Mouse (Mus musculus): ENCODE measurements around the gene Ifitm7.
"Not testable (repeated sequence)": the region's sequence is repeated elsewhere in the genome, so short reads cannot be mapped to it uniquely, and the experiment has no call there.

Ifitm7 gene

GRCm38 (mm10) chr16:13994502-13994901 lies 7.8 kb upstream of the Ifitm7 start:
- CTCF ChIA-PET = interaction anchor here in 1 of 4 experiments (1.0 kb wide), 1 partner anchor 10 kb away, joined by 4 read pairs; no protein-coding TSS in a partner anchor
- POLR2A ChIA-PET = interaction anchor here in 2 of 4 experiments (0.5 to 1.6 kb wide), 4 partner anchors 9 to 168 kb away, joined by 3 to 9 read pairs (median 4); no protein-coding TSS in a partner anchor

DNA sequence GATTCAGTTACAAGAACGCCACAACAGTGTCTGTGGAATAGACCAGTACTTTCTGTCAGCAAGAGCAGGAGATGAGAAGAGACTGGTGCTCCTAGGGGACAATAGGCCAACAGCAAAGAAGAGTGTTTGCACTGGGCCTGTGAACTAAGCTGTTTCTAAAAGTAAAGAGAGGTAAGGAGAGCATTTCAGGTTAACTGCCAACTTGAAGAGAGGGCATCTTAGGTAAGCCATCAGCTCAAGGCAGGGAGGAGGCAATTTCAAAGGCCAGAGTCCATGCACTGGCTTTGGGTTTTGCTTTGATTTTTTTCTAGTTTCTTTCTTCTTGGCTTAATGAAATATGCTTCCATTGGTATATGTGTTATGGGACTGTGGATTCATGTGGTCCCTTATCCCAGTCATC lies 7.4 kb upstream of the Ifitm7 start:
- ChIA-PET POLR2A (interaction anchor here in 2 of 4 experiments (0.5 to 1.6 kb wide), 4 partner anchors 9 to 169 kb away, joined by 3 to 9 read pairs (median 4); no protein-coding TSS in a partner anchor), CTCF (interaction anchor here in 1 of 4 experiments (1.0 kb wide), 1 partner anchor 10 kb away, joined by 4 read pairs; no protein-coding TSS in a partner anchor)

- ChIA-PET POLR2A (interaction anchor here in 2 of 4 experiments (0.6 to 1.5 kb wide), 5 partner anchors 10 to 52 kb away, joined by 3 to 6 read pairs (median 3); no protein-coding TSS in a partner anchor), CTCF (interaction anchor here in 2 of 4 experiments (0.9 to 1.8 kb wide), 2 partner anchors 7 to 12 kb away, joined by 3 to 6 read pairs; no protein-coding TSS in a partner anchor)
Measured at GRCm38 (mm10) chr16:13992518-13993248, 6.0 kb upstream of the Ifitm7 start.

DNA sequence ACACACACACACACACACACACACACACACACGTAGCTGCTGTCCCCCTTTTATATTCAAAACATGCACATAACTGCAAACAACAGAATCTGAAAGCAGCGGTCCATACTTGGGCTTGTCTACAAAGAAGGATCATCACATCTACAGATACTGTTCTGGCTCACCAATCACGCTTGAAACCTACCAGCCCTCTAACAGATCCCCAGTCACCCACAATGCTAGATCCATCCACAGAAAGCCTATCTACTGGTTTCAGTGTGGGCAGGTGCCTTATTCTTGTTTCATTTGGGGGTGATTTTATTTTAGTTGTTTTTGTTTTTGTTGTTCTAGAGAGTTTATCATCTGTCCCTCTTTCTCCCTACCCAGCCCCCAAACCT lies 503 bp downstream of the Ifitm7 start:
- POLR2A ChIA-PET = interaction anchor here (0.6 to 5.6 kb wide), 35 partner anchors 9 to 236 kb away, joined by 3 to 62 read pairs (median 5); partner anchors contain the start of genes Mpv17l (in 2 of the 4) and Pdxdc1 (in 2 of the 4)
- CTCF ChIA-PET = interaction anchor here in 2 of 4 experiments (0.6 kb wide), 4 partner anchors 53 to 551 kb away, joined by 3 to 6 read pairs (median 4); no protein-coding TSS in a partner anchor

- POLR2A ChIA-PET = interaction anchor here in 2 of 4 experiments (0.9 to 1.2 kb wide), 3 partner anchors 11 to 62 kb away, joined by 3 to 4 read pairs (median 3); no protein-coding TSS in a partner anchor
- CTCF ChIA-PET = interaction anchor here in 1 of 4 experiments (0.6 kb wide), 1 partner anchor 135 kb away, joined by 4 read pairs; no protein-coding TSS in a partner anchor
Measured at GRCm38 (mm10) chr16:13983161-13983560, 3.5 kb downstream of the Ifitm7 start.

DNA sequence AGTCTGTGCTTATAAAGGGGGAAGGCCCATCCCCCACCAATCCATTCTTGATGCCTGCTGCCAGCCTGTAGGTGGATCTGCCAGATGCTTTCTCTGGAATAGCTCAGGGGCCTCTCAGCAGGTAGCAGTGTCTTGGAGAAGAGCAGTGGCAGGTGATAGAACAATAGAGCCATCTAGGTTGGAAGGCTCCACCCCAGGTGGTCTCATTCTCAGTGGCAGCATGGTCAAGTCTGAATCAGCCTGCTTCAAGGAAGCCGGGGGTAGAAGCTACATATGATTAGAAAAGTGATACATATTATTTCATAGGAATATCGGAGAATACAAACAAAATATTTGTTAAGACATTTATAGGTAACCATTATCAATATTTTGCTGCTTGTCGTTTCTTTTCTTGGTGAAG lies 5.0 kb downstream of the Ifitm7 start:
- CTCF ChIA-PET = not testable (repeated sequence)
- POLR2A ChIA-PET = interaction anchor here in 3 of 4 experiments (0.9 to 1.1 kb wide), 3 partner anchors 9 to 11 kb away, joined by 3 read pairs; no protein-coding TSS in a partner anchor

- POLR2A ChIA-PET = interaction anchor here in 3 of 4 experiments (0.8 to 5.7 kb wide), 22 partner anchors 9 to 191 kb away, joined by 3 to 62 read pairs (median 5); partner anchors contain the start of genes 2900011O08Rik (in 3 of the 3) and Ifitm7 (in 3 of the 3)
- CTCF ChIA-PET = not testable (repeated sequence)
Measured at GRCm38 (mm10) chr16:13977026-13977425, 9.7 kb downstream of the Ifitm7 start.

DNA sequence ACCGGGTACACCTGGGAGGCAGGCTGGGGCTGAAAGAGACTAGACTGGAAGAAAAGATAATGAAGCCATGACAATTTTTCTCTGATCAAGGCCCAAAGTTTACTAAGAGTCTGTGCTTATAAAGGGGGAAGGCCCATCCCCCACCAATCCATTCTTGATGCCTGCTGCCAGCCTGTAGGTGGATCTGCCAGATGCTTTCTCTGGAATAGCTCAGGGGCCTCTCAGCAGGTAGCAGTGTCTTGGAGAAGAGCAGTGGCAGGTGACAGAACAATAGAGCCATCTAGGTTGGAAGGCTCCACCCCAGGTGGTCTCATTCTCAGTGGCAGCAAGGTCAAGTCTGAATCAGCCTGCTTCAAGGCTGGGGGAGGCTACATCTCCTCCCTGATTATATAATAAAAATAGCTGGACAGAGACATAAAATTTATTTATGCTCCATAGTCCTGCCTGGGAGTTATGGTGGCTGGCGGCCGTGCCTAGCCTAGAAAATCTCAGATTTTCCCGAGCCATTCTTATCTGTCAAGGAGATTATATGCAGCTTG lies 10.3 kb downstream of the Ifitm7 start:
- POLR2A ChIA-PET = interaction anchor here in 3 of 4 experiments (0.9 to 5.7 kb wide), 16 partner anchors 8 to 190 kb away, joined by 3 to 62 read pairs (median 5); partner anchors contain the start of genes 2900011O08Rik (in 3 of the 3) and Ifitm7 (in 3 of the 3)

DNA sequence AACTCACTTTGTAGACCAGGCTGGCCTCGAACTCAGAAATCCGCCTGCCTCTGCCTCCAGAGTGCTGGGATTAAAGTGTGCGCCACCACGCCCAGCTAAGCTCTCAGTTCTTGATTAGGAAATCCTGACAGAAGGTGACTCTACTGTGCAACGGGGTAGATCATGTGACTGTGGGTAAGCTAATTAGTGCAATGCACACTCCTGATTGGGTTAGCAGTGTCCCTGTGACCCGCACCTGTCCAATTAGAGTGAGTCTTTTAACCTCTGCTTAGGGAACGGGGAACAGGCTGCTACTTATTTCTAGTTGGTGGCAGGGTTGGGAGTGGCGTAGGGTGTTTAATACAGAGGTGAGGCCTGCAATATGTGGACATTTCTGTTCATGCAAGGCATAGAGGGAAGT lies 14.6 kb downstream of the Ifitm7 start:
- ChIA-PET CTCF (interaction anchor here in 1 of 4 experiments (0.7 kb wide), 1 partner anchor 33 kb away, joined by 3 read pairs; no protein-coding TSS in a partner anchor), POLR2A (interaction anchor here in 3 of 4 experiments (0.6 to 2.4 kb wide), 15 partner anchors 10 to 916 kb away, joined by 3 to 12 read pairs (median 5); partner anchors contain the start of genes 2900011O08Rik (in 3 of the 3), Ifitm7 (in 3 of the 3), Mpv17l (in 1 of the 3) and Pdxdc1 (in 1 of the 3))

More for the DNA sequence above, 10.3 kb downstream of the Ifitm7 start:
- CTCF ChIA-PET = not testable (repeated sequence)

GRCm38 (mm10) chr16:13969096-13969495 lies 17.6 kb downstream of the Ifitm7 start:
- CTCF ChIA-PET = no interaction called here
- POLR2A ChIA-PET = interaction anchor here in 1 of 4 experiments (0.7 kb wide), 1 partner anchor 93 kb away, joined by 3 read pairs; no protein-coding TSS in a partner anchor

DNA sequence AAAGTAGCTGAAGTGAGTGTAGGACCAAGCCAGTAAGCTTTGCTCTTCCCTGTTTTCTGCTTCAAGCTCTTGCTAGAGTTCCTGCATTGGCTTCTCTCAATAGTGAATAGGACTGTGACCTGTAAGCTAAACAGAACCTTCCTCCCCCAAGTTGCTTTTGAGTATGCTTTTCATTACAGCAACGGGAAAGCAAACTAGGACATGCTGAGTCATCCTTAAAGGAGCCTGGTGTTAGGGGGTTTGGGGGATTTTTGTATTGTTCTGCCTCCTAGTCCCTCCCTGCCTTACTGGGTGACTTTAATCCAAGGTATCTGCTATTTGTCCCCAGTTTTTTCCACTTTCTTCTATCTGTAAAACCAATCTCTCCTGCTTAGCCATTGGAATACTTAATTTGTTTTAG lies 24.6 kb downstream of the Ifitm7 start:
- CTCF ChIA-PET = interaction anchor here in 2 of 4 experiments (0.6 kb wide), 3 partner anchors 20 to 587 kb away, joined by 3 to 4 read pairs (median 4); no protein-coding TSS in a partner anchor
- POLR2A ChIA-PET = interaction anchor here (0.7 to 2.3 kb wide), 21 partner anchors 9 to 162 kb away, joined by 3 to 11 read pairs (median 5); partner anchors contain the start of genes Ifitm7 (in 2 of the 4) and 2900011O08Rik (in 1 of the 4)

GRCm38 (mm10) chr16:13951245-13951644 lies 35.4 kb downstream of the Ifitm7 start:
- CTCF ChIA-PET = no interaction called here
- POLR2A ChIA-PET = interaction anchor here (0.6 to 1.7 kb wide), 13 partner anchors 9 to 173 kb away, joined by 3 to 5 read pairs (median 3); no protein-coding TSS in a partner anchor

DNA sequence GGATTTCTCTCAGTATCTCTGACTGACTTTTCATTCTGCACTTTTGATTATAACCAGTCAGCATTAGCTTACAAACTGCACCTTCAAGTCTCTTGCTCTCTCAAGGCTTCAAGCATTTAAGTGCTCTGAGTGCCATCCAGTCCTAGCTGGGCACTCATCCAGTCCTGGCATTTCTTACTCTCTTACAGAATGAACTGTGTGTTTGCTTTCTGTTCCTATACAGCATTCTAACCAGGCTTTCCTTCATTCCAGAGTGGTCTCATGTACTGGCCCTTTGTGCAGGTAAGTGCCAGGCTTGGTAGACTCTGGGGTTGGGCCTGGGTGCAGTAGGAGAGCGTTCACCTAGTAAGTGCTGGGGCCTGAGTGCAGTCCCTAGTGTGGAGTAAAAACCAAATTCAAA lies 40.4 kb downstream of the Ifitm7 start:
- POLR2A ChIA-PET = no interaction called here
- CTCF ChIA-PET = no interaction called here

- ChIA-PET CTCF (no interaction called here), POLR2A (interaction anchor here in 1 of 4 experiments (0.6 kb wide), 1 partner anchor 12 kb away, joined by 4 read pairs; no protein-coding TSS in a partner anchor)
Measured at GRCm38 (mm10) chr16:13945153-13945552, 41.5 kb downstream of the Ifitm7 start.

GRCm38 (mm10) chr16:13944752-13945151 lies 41.9 kb downstream of the Ifitm7 start:
- POLR2A ChIA-PET = interaction anchor here in 1 of 4 experiments (0.6 kb wide), 1 partner anchor 11 kb away, joined by 4 read pairs; no protein-coding TSS in a partner anchor
- CTCF ChIA-PET = no interaction called here

- POLR2A ChIA-PET = interaction anchor here in 2 of 4 experiments (0.7 to 2.3 kb wide), 2 partner anchors 10 to 43 kb away, joined by 3 to 9 read pairs; partner anchors contain the start of genes 2900011O08Rik (in 1 of the 2) and Ifitm7 (in 1 of the 2)
Measured at GRCm38 (mm10) chr16:13944178-13944577, 42.5 kb downstream of the Ifitm7 start.

DNA sequence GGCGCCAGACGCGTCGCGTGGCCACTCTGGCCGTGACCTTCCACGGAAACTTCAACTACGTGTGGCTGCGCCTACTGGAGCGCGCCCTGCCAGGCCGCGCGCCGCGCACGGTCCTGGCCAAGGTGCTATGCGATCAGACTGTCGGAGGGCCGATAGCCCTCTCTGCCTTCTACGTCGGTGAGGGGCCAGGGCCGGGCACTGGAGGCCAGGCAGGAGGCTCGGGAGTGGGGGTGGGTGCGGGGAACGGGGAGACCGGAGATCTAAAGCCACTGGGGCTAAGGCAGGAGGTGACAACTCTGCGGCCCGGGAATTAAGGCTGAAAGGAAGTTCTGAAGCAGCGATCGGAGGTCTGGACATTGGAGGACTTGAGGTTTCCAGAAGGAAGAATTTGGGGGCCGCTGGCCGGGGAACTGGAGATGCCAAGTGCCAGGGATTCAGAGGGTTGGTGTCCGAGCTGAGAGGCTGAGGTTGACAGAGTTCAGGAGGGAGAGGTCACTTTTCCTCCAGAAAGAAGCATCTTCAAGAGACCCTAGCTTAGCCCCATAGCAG lies 45.8 kb downstream of the Ifitm7 start:
- ChIA-PET POLR2A (interaction anchor here in 3 of 4 experiments (0.6 to 2.6 kb wide), 44 partner anchors 8 to 822 kb away, joined by 3 to 14 read pairs (median 4); partner anchors contain the start of genes 2900011O08Rik (in 2 of the 3), Ifitm7 (in 2 of the 3), Mpv17l (in 2 of the 3) and Pdxdc1 (in 2 of the 3)), CTCF (interaction anchor here in 3 of 4 experiments (0.6 to 1.3 kb wide), 3 partner anchors 38 to 63 kb away, joined by 4 to 5 read pairs (median 4); partner anchors contain the start of genes Mpv17l (in 2 of the 3) and Pdxdc1 (in 2 of the 3))

More at GRCm38 (mm10) chr16:13944178-13944577, 42.5 kb downstream of the Ifitm7 start:
- CTCF ChIA-PET = interaction anchor here in 2 of 4 experiments (0.6 to 0.7 kb wide), 2 partner anchors 77 to 137 kb away, joined by 3 to 4 read pairs; no protein-coding TSS in a partner anchor
